Mouse (Mus musculus) intestine, embryonic 16.5 days (tissue): ENCODE results near the gene Lgals1. TPM values are rescaled to one million over a fixed set of nuclear protein-coding genes. Genes with fewer than 3 reads are reported as not detected.

Experiments used
- ATAC-seq: fragments of 200-750 bp; cut with Nextera tagmentation; 2 replicates; pipeline ENCODE4 v1.8.0; 2017; ENCODE audit warnings: moderate TSS enrichment, moderate library complexity
- H3K27ac ChIP-seq: fragments of 300-500 bp; sonication (generic); 2 replicates; pipeline ENCODE4 v1.5.1; 2014; ENCODE audit warnings: mild to moderate bottlenecking, low read length
- H3K27me3 ChIP-seq: fragments of 300-500 bp; sonication (generic); replicated peaks from 2 replicates; pipeline ENCODE4 v1.6.1; 2014; ENCODE audit warnings: low read length, control low read depth, mixed read lengths; ENCODE audit not compliant: control insufficient read depth, insufficient read depth
- H3K36me3 ChIP-seq: fragments of 300-500 bp; sonication (generic); 2 replicates; pipeline ENCODE4 v1.6.1; 2014; ENCODE audit warnings: low read length, control low read depth; ENCODE audit not compliant: control insufficient read depth, insufficient read depth
- H3K4me1 ChIP-seq: fragments of 300-500 bp; sonication (generic); 2 replicates; pipeline ENCODE4 v1.6.1; 2014; ENCODE audit warnings: low read length, control low read depth, mixed read lengths; ENCODE audit not compliant: control insufficient read depth, insufficient read depth
- H3K4me2 ChIP-seq: fragments of 300-500 bp; sonication (generic); 2 replicates; pipeline ENCODE4 v1.6.1; 2014; ENCODE audit warnings: low read depth, low read length, control low read depth
- H3K4me3 ChIP-seq: fragments of 300-500 bp; sonication (generic); 2 replicates; pipeline ENCODE4 v1.5.1; 2014; ENCODE audit warnings: mild to moderate bottlenecking, low read length
- H3K9ac ChIP-seq: fragments of 300-500 bp; sonication (generic); 2 replicates; pipeline ENCODE4 v1.6.1; 2014; ENCODE audit warnings: low read depth, low read length
- H3K9me3 ChIP-seq: fragments of 300-500 bp; sonication (generic); 2 replicates; pipeline ENCODE4 v1.6.1; 2016; ENCODE audit warnings: low read length, control low read depth; ENCODE audit not compliant: control insufficient read depth
- WGBS: fragments of 180-500 bp; shearing (Covaris S2); extraction: QIAGEN DNeasy Blood & Tissue Kit; methylation state at CpG from one replicate; pipeline ENCODE4 v1.1.7; 2014; 5-methylcytosine and 5-hydroxymethylcytosine counted together
- microRNA-seq: library from miRNA; unstranded; fragments of <30 nt; microRNA quantifications from one replicate; pipeline ENCODE4, GENCODE M21; 2016
- polyA plus RNA-seq: library from polyadenylated mRNA; unstranded; fragments of >200 nt; fragmentation: Nextera tagmentation; extraction: Ambion mirVana; gene quantifications from 2 replicates; pipeline ENCODE4 v1.2.1, GENCODE M21; 2015

The Lgals1 gene
- polyA plus RNA-seq, 1 experiment from 2014 or later = 927 TPM

DNA sequence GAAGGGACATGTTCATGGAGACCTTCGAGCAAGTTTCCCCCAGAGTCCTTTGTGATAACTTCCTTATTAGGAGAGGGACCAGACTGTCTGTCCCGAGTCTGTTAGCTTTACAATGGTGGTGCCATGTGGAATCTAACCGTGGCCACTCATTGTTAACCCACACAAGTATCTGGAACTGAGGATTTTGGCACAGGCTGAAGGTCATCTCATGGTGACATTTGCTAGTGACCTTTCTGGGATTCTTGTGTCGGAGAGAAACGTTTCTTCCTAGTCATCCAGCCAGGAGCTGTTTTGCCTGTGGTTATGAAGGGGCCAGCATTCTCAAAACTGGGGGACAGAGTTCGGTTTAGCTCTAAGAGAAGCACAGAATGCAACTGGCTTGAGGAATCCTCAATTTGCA is 45.1 kb downstream of the Lgals1 start:
- Histone ChIP-seq H3K27ac (no peak overlapping the region), H3K36me3 (no peaks in the 10 kb centered on the region), H3K4me2 (no peak overlapping the region), H3K27me3 (no peaks in the 10 kb centered on the region), H3K4me1 (no peaks in the 10 kb centered on the region), H3K9me3 (no peaks in the 10 kb centered on the region), H3K4me3 (no peak overlapping the region), H3K9ac (no peak overlapping the region)
- ATAC-seq = no peak
- WGBS = 75% methylated on average over 6 of the region's 6 CpGs

DNA sequence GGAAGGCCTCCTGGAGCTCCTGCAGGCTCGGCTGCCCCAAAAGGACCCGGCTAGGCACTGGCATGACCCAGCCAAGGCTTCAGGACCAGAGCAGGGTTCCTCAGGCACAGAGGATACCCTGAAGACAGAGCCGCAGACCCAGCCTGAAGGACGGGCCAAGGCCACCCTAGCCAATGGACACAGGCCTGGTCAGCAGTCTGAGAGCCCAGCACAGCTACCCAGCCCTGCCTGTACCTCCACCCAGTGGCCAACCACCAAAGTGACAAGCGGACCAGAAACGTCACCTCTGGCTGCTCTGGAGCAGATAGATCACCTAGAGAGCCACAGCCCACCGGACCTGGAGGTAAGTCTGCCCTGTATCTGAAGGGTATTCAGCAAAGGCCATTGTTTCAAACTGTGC is 47.4 kb downstream of the Lgals1 start:
- H3K4me2 ChIP-seq = no peak overlapping the region
- H3K27ac ChIP-seq = no peak overlapping the region
- H3K9me3 ChIP-seq = no peaks in the 10 kb centered on the region
- H3K27me3 ChIP-seq = no peaks in the 10 kb centered on the region
- no peak overlapping the region for H3K9ac ChIP-seq
- H3K36me3 ChIP-seq = no peaks in the 10 kb centered on the region
- 72% methylated on average over 7 of the region's 7 CpGs for WGBS
- peaks cover 8% of the 10 kb centered on the region for H3K4me1 ChIP-seq
- no peak overlapping the region for H3K4me3 ChIP-seq
- ATAC-seq = no peak

DNA sequence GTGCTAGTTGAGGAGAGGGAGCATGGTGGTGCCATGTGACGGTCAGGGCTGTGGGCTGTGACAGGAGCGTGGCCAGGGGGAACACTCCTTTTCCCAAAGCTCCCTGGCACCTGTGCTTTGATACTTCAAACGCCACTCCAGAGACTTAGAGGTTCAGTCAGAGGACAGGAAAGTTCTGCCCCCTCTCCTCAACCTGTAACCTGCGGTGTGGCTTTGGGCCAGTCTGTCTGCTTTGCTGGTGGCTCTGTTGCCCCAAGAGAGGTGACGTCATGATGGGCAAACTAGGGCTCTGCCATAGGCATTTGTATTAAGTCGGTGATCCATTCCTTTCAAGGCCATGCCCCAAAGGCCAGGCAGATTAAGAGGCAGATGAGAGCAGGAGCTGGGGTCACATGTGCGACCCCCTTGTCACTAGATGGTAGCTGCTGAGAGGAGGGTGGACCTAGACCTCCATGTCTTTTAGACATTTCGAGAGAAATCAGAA is 51.2 kb downstream of the Lgals1 start:
- Histone ChIP-seq H3K9me3 (no peaks in the 10 kb centered on the region), H3K4me3 (no peak overlapping the region), H3K9ac (no peak overlapping the region), H3K36me3 (no peaks in the 10 kb centered on the region), H3K27ac (no peak overlapping the region), H3K4me1 (peaks cover 22% of the 10 kb centered on the region), H3K27me3 (no peaks in the 10 kb centered on the region), H3K4me2 (no peak overlapping the region)
- 92% methylated on average over 8 of the region's 8 CpGs for WGBS
- no peak for ATAC-seq

DNA sequence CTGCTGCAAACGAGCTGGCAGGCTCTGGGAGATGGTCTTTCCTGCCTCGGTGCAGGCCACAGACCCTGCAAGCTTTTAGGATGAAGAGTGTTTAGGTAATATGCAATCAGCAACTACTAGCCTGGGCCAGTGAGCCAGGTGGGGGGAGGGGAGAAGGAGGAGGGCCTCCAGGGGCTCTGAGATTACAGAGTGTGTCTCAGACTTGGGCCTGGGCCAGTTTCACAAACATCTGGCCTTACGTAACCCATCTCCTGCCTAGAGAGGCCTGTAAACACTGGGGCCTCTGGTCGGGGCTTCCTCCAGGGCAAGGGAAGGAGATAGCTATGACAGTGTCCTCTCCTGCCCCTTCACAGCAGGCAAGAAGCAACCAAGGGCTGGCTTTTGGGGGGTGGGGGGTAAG is 52.4 kb downstream of the Lgals1 start:
- peak overlapping the region; percentile 46; the same call in 1 of the 2 replicates for H3K9ac ChIP-seq
- H3K4me1 ChIP-seq = peaks cover 26% of the 10 kb centered on the region
- H3K36me3 ChIP-seq = no peaks in the 10 kb centered on the region
- no peak overlapping the region for H3K4me3 ChIP-seq
- WGBS = 6% methylated on average over 4 of the region's 4 CpGs
- H3K9me3 ChIP-seq = no peaks in the 10 kb centered on the region
- H3K27me3 ChIP-seq = no peaks in the 10 kb centered on the region
- no peak overlapping the region for H3K4me2 ChIP-seq
- ATAC-seq = peak; percentile 46
- H3K27ac ChIP-seq = peak overlapping the region; percentile 59

Small RNA genes within 50 kb of the gene (microRNA-seq; reads per million reads assigned to microRNA genes)
- not detected for gene Mir6955

Other genes starting within 250 kb of the Lgals1 start
- 0.06 and 0.13 TPM in 2 replicates for gene Elfn2, start 208.0 kb upstream of the Lgals1 start, polyA plus RNA-seq
- 17.2 and 18.2 TPM in 2 replicates for gene Mfng, start 153.2 kb upstream of the Lgals1 start, polyA plus RNA-seq
- 5.2 and 6.1 TPM in 2 replicates for gene Card10, start 123.7 kb upstream of the Lgals1 start, polyA plus RNA-seq
- gene Cdc42ep1, start 84.1 kb upstream of the Lgals1 start, polyA plus RNA-seq = 34.5 and 36.1 TPM in 2 replicates
- 1,298 and 1,309 TPM in 2 replicates for gene Lgals2, start 71.2 kb upstream of the Lgals1 start, polyA plus RNA-seq
- 56.3 and 57.4 TPM in 2 replicates for gene Gga1, start 49.5 kb upstream of the Lgals1 start, polyA plus RNA-seq
- gene Gm49510, start 27.1 kb upstream of the Lgals1 start, polyA plus RNA-seq = 0.21 and 0.55 TPM in 2 replicates
- 21.5 and 23.3 TPM in 2 replicates for gene Sh3bp1, start 27.0 kb upstream of the Lgals1 start, polyA plus RNA-seq
- 2.2 and 6.4 TPM in 2 replicates for gene Pdxp, start 12.8 kb upstream of the Lgals1 start, polyA plus RNA-seq
- gene Nol12, start 8.2 kb downstream of the Lgals1 start, polyA plus RNA-seq = 38.1 and 43.7 TPM in 2 replicates
- 54.3 and 58.7 TPM in 2 replicates for gene Triobp, start 21.0 kb downstream of the Lgals1 start, polyA plus RNA-seq
- gene H1f0, start 101.7 kb downstream of the Lgals1 start, polyA plus RNA-seq = 438 and 456 TPM in 2 replicates
- 1.8 and 2.3 TPM in 2 replicates for gene Galr3, start 115.2 kb downstream of the Lgals1 start, polyA plus RNA-seq
- gene Ankrd54, start 136.2 kb downstream of the Lgals1 start, polyA plus RNA-seq = 56.4 and 57.5 TPM in 2 replicates
- 221 and 238 TPM in 2 replicates for gene Eif3l, start 148.5 kb downstream of the Lgals1 start, polyA plus RNA-seq
- 5.2 and 6.3 TPM in 2 replicates for gene Micall1, start 182.2 kb downstream of the Lgals1 start, polyA plus RNA-seq
- 287 and 317 TPM in 2 replicates for gene Polr2f, start 214.3 kb downstream of the Lgals1 start, polyA plus RNA-seq
- 4.2 and 5.7 TPM in 2 replicates for gene 1700088E04Rik, start 214.5 kb downstream of the Lgals1 start, polyA plus RNA-seq
- 5.2 and 5.4 TPM in 2 replicates for gene Sox10, start 238.5 kb downstream of the Lgals1 start, polyA plus RNA-seq